Mouse (Mus musculus): ENCODE measurements around the gene Thbs2.

Thbs2 gene

DNA sequence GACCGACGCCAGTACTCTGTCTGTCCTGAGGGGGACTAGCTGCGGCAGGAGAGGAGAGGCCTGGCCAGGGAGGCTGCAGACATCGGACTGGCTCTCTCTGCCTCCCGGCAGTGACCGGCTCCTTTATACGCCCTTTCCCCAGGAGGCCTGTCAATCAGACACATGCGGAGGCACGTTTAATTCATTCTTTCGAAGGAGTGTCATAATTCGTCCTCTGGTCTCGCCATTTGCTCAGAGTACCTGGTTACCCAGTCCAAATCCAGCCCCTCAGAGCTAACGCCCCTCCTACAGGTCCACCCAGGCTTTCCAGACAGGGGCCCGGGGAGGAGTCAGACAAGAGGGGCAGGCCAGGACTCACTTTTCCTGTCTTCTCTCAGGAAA, at the start of gene Thbs2:
Thbs2 (minus strand) TSS at position 242 of the 381 bp plus-strand sequence.
- 27% methylated on average over 14 of the region's 14 CpGs for WGBS

DNA sequence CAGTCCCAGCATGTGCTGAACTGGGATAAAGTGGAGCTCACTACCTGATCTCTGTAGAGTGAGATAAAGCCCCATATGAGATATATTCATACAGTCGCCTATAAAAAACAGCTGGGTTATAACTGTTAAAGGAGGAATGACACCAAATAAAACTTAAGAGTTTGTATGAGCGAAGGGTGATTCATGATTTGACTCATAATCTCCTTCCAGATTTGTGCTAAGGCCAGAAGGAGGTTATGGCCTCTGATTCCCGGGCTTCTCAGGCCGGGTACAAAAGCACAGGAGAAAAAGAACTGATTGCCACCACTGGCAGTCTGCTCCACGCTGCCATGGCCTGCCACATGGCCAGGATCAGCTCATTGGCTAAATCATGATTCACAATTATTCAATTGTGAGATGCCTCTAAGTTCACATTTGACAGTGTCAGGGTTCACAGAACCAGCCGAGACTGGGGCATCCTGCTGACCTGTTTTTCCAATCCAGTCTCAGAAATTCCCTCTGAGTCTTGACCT, 41.5 kb upstream of the Thbs2 start:
- WGBS = 84% methylated on average over 6 of the region's 6 CpGs

DNA sequence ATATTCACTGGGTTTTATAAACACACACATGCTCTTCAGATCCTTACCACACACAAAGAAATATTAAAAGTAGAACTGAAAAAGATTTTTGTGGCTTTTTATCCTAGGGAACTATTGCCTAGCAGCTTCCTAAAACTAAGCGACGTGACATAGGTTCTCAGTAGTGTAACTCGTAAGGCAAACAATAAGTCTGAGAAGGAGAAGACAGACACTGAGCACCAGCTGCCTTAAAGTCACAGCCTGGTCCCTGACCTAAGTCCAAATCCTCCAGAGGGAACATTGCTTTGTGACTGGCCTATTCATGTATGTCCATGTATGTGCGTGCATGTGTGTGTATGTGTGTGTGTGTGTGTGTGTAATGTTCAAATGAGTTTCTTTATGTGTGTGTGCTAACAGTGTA, 40.3 kb upstream of the Thbs2 start:
- WGBS = 55% methylated on average over 4 of the region's 4 CpGs

DNA sequence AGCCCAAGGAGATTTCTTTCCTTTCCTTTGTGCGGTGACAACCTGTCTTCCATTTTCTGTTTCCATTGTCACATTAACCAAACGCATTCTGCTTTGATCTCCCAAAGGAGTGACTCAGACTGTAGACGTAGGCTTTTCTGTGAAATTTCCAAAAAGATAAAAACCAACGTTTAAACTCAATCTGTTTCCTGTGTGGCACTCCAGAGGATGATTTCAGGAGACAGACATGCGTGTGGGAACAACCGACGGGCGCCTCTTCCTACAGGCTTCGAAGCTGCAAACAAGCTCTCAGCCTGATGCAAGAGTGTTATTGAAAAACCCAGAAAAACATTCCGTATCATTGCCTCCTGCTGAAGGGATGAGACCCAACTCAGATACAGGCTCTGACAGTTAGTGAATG, 39.9 kb upstream of the Thbs2 start:
- WGBS = 44% methylated on average over 10 of the region's 10 CpGs

DNA sequence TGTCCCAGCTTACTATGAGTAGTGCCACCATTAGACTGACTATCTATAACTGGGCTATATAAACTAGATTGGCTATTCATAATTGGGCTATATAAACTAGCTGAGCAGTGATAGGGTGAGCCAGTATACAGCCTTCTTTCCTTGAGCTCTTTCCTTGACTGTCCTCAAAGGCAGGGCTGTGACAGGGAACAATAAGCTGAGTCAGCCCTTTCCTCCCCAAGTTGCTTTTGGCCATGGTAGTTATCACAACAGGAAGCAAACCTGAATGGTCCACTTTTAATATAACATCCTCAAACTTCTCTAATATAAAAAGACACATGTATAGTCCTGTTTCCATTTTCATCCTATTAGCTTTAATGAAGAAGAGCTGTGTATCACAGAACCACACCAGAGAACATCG, 39.0 kb upstream of the Thbs2 start:
- 84% methylated on average over 1 of the region's 1 CpGs for WGBS

DNA sequence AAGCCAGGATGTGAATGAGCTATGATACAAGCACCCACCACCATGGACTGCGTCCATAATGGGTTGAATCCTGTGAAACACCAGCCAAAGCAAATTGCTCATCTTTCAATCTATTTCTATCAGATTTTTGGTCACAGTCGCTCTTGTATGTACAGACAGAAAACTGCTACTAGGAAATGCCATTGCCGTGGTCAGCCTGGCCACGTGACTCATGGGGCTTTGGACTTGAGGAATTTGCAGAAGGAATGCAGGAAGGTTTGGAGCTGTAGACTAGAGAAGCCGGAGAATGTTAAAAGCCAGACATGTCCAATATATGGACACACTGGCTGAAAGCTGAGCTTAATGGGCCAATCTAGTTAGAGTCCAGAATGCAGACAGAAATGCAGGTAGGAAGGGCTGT, 36.6 kb upstream of the Thbs2 start:
- 87% methylated on average over 5 of the region's 5 CpGs for WGBS

DNA sequence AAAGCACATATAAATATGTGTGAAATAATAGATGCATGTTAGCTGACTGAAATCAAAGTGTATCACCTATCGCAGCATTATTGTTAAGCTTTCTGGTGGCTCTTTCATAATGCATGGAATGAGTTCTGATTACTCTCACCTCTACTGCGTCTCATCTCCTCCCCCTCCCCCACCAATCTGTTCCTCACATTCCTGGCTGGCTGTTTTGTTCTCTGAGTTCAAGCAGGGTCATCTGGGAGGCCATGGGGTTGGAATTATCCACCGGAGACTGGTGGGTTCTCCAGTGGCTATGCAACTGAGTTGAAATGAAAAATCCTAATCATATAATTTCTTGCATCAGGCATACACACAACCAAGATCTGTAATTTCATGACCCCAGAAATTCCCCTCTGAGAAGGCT, 33.4 kb upstream of the Thbs2 start:
- WGBS = 58% methylated on average over 3 of the region's 3 CpGs

DNA sequence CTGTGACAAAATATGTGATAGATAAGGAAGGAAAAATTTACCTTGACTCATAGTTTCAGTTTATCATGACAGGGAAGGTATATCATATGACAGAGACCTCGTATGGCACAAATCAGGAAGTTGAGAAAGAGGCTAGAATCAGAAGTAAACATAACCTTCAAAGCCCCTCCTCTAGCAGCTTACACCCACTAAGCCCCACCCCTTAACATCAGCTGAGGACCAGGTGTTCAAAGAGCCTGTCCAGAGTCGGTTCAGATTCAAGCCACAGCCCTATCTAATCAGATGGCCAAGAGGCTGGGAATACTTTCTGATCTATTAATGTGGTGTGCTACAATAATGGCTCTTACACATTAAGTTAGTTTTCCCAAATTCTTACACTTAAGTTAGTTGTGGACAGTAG, 30.8 kb upstream of the Thbs2 start:
- 75% methylated on average over 2 of the region's 2 CpGs for WGBS

DNA sequence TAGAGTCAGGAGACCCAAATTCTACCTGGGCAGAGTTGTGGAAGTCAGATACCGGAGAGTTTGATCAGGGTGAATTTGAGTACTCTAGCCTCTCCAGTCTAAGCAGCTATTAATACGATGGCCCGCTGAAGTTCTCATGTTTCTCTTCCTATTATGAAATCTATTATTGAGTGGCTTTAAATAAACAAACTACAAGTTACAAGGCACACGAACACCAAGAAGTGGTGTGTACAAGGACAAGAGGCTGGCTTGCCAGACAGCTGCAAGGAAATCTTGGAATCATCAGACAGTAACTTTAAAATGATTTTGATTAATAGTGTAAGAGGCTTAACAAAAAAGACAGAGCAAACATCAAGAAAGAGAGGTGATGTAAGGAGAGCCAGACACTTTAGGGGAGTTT, 27.3 kb upstream of the Thbs2 start:
- WGBS = 77% methylated on average over 4 of the region's 4 CpGs

DNA sequence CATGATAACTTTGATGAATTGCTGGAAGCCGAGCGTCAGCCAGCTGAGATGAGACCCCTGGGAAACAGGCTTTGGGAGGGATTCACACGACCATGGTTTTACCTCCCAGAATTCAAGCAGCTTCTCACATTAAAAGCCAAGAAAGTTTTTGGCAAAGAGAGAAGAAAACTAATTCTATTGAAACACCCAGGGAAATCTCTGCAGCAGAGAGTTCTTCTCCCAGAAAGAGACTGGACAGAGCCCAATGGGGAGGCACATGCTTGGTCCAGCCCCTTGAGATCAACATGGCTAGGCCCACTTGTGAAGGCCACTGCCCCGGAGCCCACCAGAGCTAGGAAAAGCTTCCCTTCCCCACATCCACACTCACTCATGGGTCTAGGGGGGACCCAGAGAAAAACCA, 26.9 kb upstream of the Thbs2 start:
- 80% methylated on average over 4 of the region's 4 CpGs for WGBS

DNA sequence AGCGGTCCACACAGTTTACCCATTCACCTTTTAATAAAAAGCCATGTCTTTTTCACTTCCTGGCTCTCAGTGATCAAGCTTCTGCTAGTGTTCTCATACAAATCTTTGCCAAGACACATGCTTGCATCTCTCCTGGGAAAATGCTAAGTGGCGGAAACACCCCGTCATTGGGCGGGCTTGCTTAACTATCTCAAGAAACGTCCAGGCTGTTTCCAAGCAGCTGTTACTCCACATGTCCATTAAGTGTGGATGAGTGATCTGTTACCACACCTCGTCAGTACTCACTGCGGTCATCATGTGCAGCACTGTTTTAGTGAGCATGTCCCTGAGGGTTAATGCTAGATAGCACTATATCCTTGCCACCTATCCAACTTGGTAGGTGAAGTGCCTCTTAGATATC, 26.2 kb upstream of the Thbs2 start:
- WGBS = 79% methylated on average over 7 of the region's 7 CpGs

DNA sequence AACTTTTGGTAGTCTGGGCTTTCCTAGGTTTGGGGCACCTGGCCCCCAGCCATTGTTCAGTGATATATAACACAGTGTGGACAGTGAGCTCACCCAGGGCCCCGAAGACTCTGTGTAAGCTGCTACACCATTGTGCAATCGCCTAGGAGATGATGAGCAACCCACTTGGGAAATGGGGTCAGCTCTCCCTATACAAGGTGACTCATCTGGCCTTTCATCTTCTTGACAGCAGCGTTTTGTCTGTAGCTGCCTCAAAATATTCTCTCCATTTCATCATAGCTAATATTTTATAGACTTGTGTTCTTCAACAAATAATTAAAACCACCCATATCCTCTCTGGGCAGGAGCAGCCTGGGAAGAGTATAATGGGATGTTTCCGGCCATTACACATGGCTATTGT, 24.8 kb upstream of the Thbs2 start:
- 80% methylated on average over 4 of the region's 4 CpGs for WGBS

DNA sequence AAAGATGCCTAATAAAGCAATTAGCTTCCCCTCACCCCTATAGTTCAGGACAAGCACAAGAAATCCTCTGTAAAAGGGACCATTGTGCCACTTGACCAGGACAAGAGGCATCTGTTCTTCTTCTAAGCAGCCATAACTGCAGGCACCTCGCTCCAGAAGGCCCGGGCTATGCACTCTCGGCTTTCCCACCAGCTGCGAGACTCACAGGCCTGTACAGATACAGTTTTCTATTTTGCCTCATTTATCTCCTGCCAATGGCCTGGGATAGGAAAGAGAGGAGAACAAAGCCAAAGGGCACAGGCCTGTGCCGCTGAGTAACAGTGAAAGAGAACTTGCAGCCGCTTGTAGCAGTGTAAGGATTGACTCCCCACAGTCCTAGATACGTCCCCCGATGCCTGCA, 20.7 kb upstream of the Thbs2 start:
- 75% methylated on average over 8 of the region's 8 CpGs for WGBS

DNA sequence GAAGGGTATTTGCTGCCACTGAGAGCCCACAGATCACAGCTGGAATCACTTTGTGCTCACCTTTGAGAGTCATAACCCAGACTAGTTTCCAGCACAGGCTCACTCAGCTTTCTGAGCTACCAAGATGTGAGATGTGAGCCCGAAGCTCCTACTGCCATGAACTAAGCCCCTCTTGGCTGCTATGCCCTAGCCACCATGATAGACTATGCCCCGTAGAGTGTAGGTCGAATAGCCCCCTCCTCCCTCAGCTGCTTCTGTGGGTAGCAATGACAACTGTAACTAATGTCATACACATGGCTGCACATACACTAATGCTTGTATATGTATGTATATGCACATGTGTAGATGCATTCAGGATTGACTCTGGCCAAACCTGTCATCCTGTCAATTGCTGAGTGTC, 20.3 kb upstream of the Thbs2 start:
- 92% methylated on average over 3 of the region's 3 CpGs for WGBS

DNA sequence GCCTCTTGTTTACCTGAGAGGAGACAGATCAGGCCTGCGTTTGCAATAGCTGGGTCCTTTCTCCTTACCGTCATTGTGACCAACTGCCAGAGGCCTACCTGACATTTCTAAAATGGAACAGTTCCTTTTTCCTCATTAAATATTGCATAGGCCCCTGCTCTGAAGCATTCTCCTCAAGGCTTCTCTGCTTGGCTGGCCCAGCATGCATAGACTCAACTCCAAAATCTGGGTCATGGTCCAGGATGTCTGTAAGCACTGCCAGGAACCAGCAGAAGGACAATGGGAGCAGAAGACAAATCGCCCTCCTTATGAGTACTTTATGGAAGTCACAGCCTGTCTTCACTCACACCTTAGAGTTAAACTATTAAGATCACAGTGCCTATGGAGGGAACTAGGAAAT, 17.7 kb upstream of the Thbs2 start:
- 93% methylated on average over 3 of the region's 3 CpGs for WGBS

DNA sequence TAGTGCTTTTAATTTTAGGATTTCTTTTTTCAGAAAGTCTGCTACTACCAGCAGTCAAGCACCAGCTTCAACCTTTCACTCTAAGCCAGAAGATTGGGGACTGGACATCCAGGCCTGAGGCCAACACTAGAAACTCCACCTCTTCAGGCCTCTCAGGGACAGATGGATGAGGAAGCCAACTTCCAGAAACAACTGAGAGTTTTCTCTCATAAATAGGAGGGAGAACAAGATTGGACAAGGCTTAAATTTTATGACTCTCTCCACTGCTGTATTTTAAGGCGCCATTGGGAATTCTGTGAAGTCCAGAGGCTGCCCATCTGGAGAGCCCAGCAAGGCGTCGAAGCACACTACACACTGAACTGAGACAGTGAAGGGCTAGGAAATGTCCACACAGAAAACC, 17.0 kb upstream of the Thbs2 start:
- WGBS = 85% methylated on average over 3 of the region's 3 CpGs

DNA sequence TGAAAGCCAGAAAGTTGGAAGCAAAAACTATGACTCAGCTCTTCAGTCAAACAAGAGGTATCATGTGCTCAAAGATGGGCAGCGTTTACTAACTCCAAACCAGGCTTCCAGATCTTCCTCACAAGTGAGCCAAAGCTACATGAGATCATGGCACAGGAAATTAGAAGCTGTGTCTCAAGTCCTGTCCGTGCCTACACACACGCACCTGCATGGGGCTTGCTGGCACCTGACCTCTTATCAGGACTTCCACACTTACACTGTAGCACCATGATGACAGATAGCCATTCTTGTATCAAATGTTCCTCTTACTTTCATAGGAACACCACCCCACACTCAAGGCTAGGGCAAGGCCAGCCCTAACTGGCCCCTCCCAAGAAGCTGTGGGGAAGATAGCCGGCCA, 12.0 kb upstream of the Thbs2 start:
- 77% methylated on average over 4 of the region's 4 CpGs for WGBS

DNA sequence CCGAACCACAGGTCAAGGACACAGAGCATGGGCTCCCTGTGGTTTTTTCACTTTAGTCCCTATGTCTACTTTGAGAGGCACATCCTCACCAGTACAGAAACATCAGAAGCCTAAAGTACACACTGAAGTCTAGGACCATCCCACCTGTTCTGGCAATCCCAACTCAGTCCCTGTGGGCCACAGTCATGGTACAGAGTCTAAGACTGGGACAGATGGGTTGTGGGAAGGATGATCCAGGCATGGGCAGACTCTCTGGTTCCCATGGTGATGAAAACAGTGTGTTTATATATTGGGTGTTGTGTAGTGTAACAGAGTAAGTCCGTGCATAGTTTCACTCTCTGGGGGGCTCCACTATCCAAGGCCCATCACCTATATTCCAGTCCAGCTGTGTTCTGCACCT, 11.4 kb upstream of the Thbs2 start:
- 68% methylated on average over 2 of the region's 2 CpGs for WGBS

DNA sequence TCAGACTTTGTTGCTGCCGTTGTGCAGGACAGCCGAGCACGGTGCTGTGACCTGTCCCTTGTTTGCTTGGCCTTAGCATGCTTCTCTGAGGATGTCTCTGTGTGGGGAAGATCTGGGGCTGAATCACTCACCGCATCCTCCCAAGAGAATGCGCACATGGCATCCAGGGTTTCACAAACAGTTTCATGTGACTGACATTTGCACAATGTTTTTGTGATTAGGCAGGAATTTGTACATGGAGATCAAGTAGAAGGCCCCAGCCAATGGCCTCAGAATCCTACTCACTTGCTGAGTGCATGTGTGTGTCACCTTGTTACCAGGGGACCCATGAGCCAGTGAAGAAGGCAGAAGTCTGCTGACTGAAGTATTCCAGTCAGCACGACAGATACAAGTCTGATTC, 9.7 kb upstream of the Thbs2 start:
- 86% methylated on average over 6 of the region's 6 CpGs for WGBS

DNA sequence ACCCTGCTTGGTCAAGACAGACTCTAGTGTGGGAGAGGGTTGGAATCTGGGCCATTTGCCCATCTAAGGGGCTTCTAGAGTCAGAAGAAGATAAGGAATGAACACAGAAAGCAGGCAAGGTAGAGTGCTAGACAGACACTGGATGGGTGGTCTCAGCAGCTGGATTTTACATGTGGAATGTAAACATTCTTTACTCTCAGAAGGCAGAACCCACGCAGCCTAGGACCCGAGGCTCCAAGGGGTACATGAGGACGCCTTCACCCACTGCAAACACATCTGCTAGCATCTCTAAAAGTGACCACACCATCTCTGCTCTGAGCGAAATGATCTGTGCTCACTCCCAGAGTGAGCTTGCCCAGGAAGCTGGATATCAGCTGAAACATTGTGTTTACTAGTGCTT, 9.2 kb upstream of the Thbs2 start:
- WGBS = 76% methylated on average over 4 of the region's 4 CpGs

DNA sequence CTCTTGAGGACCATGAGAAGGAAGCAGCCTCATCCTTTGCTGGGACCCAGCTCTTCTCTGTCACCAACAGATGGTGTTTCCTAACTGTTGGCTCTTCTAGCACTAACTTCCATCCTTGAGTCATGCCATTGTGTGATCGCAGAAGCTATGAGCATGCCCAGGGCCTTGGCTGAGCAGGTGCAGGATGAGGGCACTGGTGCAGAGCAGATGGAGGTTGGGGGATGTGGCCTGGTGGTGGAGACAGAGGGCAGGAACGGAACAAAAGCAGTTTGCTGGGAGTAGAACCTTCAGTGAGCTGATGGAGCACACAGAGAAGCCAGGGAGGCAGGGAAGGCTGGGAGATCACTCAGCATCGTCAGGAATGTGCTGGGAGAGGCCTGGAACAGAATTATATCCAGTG, 8.7 kb upstream of the Thbs2 start:
- WGBS = 44% methylated on average over 3 of the region's 3 CpGs

DNA sequence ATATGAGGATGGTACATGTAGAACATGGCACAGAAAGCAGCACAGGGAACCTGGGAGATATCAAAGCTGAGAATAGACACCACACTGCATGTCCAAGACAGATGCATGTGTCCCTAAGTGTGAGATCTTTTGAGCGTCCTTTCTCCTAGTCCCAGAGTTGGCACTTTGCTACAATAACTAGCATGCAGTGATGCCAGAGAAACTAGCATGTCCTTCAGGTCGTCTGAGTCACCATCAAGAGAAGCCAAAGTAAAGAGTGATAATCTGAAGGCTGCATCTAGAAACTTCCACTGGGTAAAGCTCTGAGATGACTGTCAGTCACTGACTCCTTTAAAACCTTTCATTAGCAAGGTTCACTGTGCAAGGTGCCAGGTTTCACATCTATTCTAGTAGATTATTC, 7.9 kb upstream of the Thbs2 start:
- 65% methylated on average over 2 of the region's 2 CpGs for WGBS

DNA sequence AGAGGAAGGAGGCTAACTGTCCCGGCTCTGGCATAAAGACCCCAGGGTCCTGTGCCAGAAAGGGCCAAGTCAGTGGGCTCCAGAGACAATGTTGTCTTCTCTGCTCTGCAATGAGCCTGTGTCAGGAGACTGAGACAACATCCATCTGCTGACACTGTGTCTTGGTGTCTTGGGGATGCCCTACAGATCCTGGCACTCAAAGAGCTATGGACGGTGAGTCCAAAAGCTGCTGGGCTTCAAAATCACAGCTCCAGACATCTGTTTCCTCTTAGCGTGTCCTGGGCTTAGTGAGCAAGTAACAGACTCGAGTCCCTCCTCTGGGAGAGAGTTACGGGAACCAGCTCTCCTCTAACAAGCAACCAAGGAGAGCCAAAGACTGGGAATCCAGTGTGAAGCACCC, 6.2 kb upstream of the Thbs2 start:
- 77% methylated on average over 5 of the region's 5 CpGs for WGBS

DNA sequence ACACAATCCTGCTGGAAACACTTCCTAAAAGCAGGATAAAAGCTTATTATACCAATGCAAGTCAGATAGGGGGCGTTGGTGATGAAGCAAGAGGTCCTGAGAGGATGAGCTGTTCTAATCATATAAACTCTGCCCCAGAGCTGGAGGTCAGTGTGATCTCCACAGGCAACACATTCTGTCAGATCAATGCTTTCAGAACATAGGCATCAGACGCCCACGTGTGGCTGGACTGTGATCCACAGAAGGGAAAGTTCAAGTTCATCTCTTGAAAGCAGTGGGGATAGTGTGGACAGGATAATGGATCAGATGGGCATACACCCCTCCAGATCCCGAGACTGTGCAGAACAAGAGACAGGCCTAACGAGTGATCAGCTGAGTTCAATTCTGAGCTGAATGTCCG, 4.2 kb upstream of the Thbs2 start:
- WGBS = 76% methylated on average over 6 of the region's 6 CpGs

DNA sequence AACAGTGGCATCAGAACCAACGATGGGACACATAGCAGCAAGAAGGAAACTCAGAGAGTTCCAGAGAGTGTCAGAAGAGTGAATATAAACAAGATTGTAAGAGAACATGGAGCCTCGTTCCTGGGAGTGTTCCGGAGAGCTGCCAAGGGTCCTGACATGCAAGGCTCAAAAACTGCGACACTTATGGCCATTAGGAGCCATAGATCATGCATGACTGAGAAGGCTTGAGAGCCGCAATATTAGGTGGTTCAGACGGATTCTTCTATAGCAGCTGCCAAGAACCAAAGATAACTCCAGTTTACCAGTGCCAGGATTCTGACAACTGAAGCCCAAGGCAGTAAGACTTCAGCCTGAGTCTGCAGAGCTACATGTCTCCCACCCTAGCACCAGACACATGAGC, 3.1 kb upstream of the Thbs2 start:
- 73% methylated on average over 6 of the region's 6 CpGs for WGBS

Measured in cerebral cortex, adult 2 months (tissue).